Mouse (Mus musculus) adrenal gland, adult (tissue): ENCODE measurements around the gene Bcl2l1.

Experiments
- DNase-seq, 2 experiments: peaks; one replicate each; pipeline ENCODE4 v3.0.0; 2022 to 2023; ENCODE audit warnings: low spot score in 1 of 2; ENCODE audit not compliant: inconsistent age in 2 of 2

Gene Bcl2l1

DNA sequence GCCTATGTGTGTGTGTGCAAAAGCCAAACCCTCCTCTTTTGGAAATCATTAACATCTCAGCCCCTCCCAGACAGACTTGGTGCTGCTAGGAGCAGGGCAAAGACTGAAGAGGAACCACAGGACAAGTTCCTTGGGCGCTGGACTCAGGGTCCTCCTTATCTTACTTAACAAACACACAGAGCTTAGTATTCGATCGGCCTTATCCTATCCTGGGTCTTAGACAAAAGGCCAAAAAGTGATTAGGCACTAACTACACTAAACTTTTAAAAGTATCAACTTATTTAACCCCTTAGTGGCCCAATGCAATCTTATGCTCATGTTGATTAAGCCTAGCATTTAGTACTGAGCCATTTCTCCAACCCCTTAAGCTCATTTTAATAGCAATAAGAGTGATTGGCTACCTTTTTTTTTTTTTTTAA is 91.7 kb downstream of the Bcl2l1 start:
- peak in 1 of 2 experiments; percentile 32 for DNase-seq

DNA sequence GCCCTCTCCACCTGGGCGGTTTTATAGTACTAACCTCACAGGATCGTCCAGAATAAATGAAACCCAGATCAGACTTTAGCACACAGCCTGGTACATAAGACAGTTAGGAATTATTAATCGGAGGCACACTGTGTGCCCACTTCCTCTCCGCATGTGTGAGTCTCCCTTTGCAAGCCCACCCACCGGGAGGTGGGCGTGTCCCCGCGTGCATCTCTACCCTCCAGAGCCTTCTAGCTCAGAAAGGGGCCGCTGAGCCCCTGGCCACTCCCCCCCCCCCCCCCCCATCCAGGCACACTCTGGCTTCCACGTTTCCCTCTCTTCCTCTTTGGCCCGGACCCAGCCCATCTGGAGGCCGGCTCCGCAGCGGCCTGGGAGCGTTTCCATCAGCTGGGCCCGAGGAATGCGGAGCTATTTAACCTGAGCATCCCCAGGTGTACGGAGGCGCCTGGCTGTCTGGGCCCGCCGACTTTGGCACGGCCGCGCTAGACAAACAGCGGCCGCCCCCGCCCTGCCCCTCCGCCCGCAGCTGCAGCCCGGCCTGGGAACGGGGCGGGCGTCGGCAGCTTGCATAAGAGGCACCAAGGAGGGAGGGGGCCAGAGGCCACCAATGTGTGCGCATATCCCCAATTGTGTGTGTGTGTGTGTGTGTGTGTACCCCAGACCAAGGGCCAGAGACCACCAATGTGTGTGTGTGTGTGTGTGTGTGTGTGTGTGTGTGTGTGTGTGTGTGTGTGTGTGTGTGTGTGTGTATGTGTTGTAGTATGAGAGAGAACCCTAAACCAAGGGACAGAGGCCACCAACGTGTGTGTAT is 92.3 kb downstream of the Bcl2l1 start:
- DNase-seq = peak; percentile 76 to 83

DNA sequence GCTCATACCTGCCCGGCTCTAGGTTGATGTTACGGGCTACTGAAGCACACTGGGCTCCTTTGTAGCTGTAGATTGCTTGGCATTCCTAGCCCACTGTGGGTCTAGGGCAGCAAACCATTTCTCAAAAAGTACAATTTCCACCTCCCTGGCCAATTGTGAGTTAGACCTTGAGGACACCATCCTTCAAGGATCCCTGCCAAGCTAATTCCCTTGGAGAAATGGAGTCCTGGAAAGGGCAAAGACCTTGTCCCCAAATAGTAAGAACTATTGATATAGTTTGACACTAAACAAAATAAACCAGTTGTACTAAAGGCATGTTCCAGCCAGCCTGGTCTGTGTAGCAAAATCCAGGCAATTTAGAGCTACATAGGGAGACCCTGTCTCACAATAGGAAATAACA is 93.2 kb downstream of the Bcl2l1 start:
- peak; percentile 23 to 74 for DNase-seq

DNA sequence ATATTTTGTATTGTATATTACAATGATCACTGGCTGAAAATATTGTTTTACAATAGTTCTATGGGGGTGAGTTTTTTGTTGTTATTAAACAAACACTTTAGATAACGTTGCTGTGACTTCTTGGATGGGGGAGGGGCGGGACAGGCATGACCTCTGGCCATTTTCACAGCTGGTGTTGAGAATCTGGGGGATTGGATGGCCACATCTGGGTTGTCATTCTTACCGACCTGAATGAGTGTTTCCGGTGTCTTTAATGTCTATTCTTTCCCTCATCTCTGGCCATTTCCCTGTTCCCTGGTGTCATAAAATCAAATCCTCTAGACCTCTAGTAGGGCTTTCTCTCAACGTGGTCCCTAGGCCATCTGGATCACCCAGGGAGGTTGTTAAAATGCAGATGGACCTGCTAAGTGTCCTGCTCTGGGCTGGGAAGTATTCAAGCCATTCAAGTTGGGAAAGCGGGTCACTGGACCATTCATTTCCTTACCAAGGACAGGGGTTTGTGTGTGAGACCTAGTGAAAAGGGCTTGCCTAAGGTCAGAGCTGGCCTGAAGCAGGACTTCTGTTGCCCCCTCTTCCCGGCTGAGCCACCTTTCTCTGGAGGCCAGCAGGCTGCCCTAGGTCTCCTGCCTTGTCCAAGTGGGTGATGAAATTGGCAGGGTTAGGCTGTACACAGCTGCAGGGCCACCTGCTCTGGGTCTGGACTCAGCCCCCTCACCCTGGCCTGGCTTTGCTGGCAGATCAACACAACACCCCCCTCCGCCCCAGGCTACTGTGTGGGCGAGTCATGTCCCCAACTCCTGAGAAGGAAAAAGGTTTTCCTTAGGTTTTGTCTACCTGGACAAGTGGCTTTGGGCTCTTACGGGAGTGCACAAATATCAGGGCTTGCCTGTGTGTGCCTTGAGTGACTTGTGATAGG is 94.0 kb downstream of the Bcl2l1 start:
- DNase-seq = peak; percentile 47 to 80

DNA sequence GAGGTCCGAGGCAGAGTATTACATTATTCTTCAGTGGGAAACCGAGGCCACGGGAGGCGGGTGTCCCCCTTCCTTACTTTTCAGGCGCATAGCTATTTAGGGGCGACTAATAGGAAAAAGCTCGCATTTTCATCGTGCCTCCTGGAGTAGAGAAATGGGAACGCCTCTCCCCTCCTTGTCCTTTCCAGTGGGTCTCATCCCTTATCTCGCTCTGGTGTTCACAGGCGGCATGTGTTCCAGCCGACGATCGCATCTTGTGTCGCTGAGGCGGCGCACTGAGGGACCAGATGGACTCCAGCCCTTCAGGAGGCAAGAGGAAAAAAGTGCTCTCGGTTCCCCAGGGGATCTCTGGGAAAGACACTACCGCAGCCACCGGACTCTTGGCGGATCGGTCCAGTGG is 94.8 kb downstream of the Bcl2l1 start:
- DNase-seq = peak; percentile 52 to 83

DNA sequence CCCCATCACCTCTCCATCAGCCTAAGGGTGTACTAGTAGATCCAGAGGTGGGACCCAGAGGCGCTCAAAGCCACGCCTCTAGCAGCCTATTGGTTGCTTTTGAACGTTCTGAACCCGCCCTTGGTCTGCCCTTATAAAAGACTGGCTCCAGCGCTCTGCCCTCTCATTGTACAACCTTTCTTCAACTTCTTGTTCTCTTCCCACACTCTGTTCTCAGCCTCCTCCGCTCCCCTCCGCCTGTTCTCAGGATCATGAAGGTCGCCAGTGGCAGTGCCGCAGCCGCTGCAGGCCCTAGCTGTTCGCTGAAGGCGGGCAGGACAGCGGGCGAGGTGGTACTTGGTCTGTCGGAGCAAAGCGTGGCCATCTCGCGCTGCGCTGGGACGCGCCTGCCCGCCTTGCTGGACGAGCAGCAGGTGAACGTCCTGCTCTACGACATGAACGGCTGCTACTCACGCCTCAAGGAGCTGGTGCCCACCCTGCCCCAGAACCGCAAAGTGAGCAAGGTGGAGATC is 95.4 kb downstream of the Bcl2l1 start, which contains the start of gene Id1:
Id1 (plus strand) TSS at position 162 of the 512 bp plus-strand sequence.
- peak; percentile 92 to 98 for DNase-seq

DNA sequence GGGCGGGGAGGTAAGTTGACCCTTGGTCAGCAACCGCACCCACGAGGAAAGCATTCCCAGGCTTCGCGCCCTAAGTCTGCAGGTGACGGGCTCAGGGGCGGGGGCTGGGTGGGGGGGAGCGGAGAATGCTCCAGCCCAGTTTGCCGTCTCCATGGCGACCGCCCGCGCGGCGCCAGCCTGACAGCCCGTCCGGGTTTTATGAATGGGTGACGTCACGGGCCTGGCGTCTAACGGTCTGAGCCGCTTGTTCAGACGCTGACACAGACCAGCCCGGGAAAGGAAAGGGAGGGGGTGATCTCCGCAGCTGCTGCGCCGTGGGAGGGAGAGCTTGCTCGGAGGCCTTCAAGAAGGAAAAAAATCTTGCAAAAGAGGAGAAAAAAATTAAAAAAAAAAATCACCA is 96.5 kb downstream of the Bcl2l1 start:
- DNase-seq = peak; percentile 96 to 97

DNA sequence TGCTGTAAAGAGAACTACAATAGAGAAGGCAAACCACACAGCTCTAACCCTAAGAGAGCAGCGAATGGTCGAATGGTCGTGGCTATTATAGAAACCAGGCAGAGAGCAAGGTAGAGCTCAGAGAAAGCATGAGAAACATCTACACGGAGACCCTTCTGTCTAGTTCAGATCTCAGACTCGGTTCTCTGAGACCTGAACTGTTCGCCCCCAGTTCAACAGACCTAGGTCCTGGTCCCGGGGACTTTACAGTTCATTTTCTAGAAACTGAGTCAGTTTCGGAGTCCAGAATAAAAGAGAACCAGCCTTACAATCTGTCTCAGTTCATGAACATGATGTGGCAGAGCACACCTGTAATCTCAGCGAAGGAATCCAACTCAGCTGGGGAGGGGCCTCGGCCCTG is 97.0 kb downstream of the Bcl2l1 start:
- no peak for DNase-seq

DNA sequence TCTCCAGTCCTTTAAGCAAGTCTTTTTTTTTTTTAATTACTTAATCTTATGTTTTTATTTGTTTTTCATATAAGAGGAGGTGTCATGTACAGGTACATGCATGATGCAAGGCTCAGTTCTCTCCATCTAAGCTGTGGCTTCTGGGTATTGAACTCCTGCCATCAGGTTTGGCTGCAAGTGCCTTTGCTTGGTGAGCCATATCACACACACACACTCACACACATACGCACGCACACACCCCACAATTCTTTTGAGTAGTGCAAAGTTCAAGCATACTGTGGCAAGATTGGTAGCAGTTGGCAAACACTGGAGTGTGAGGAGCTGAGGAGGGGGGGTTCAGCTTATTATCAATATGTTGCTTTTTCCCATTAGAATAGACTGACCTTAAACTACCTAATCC is 98.3 kb downstream of the Bcl2l1 start:
- peak in 1 of 2 experiments; percentile 59 for DNase-seq
